9 mouse cellular contexts compared by ENCODE assay signal in genomic region chrX:20571024-20571423, GRCm38 (mm10). TPM values are rescaled to one million over a fixed set of nuclear protein-coding genes. Genes with fewer than 3 reads are reported as not detected.
A peak's percentile ranks its signal among the peaks of the same experiment; 100 is the strongest.
DNase-seq lines count a peak whose midpoint lies in the region; ATAC-seq lines count a peak whose summit lies in the region.
"Had no signal": no experiment of that assay in that cellular context is flagged by ENCODE, and none has a peak within 500 bp of the region (broad histone marks: within the 10 kb centered on the region; RNA-seq: fewer than 3 reads in every experiment).

No protein-coding gene starts in this region.

- no peak overlapping the region for H3K4me3 ChIP-seq in heart, embryonic 10.5 days
- no peak overlapping the region for H3K4me3 ChIP-seq in liver, embryonic 12.5 days

- WGBS in heart, embryonic 10.5 days, result 37% methylated on average over 2 of the region's 2 CpGs
- WGBS in liver, embryonic 12.5 days (ENCODE audit: insufficient replicate concordance), result 21% methylated on average over 2 of the region's 2 CpGs

- no peaks in the 10 kb centered on the region for H3K36me3 ChIP-seq in heart, embryonic 10.5 days
- no peaks in the 10 kb centered on the region for H3K36me3 ChIP-seq in liver, embryonic 12.5 days

- DNase-seq in 3T3-L1 (ENCODE audit: low read depth, low spot score), result peak; percentile 29
- peak; percentile 8 for DNase-seq in ZHBTc4 (ENCODE audit: low read depth, low spot score)
- peak; percentile 87 for DNase-seq in heart, embryonic 10.5 days (ENCODE audit: low spot score)
- DNase-seq in cerebellum, postnatal 25 days, result no peak
- no peak for DNase-seq in urinary bladder, postnatal 10 days (ENCODE audit: low spot score)
- DNase-seq in layer of hippocampus, adult 11-12 months (ENCODE audit: low spot score), result no peak
- no peak for DNase-seq in natural killer cell, adult 2 months (ENCODE audit: low spot score in 2 of 2)

- no peak overlapping the region for H3K9ac ChIP-seq in liver, embryonic 12.5 days

- peak overlapping the region; percentile 70; the same call in 1 of the 2 replicates for H3K27ac ChIP-seq in heart, embryonic 10.5 days
- H3K27ac ChIP-seq in liver, embryonic 12.5 days, result peak overlapping the region; percentile 51; the same call in 1 of the 2 replicates

- ATAC-seq in liver, embryonic 12.5 days, result peak; percentile 87

- peak overlapping the region; percentile 30; the same call in 1 of the 2 replicates for H3K4me2 ChIP-seq in liver, embryonic 12.5 days

- no peaks in the 10 kb centered on the region for H3K9me3 ChIP-seq in heart, embryonic 10.5 days
- no peaks in the 10 kb centered on the region for H3K9me3 ChIP-seq in liver, embryonic 12.5 days (replicated peaks)

- H3K27me3 ChIP-seq in heart, embryonic 10.5 days (ENCODE audit: insufficient read depth, poor library complexity, severe bottlenecking), result no peaks in the 10 kb centered on the region
- no peaks in the 10 kb centered on the region for H3K27me3 ChIP-seq in liver, embryonic 12.5 days (replicated peaks)

- peaks cover 12% of the 10 kb centered on the region for H3K4me1 ChIP-seq in heart, embryonic 10.5 days
- H3K4me1 ChIP-seq in liver, embryonic 12.5 days, result peaks cover 30% of the 10 kb centered on the region

RNA-seq across cellular contexts. Expression of gene Rgn, which starts 21.4 kb away (rescaled TPM):
- polyA plus RNA-seq in heart, embryonic 10.5 days (2016; fragmentation: Nextera tagmentation; extraction: Ambion mirVana), result 0.78 and 2.6 TPM in 2 replicates
- 55.2 and 55.4 TPM in 2 replicates for polyA plus RNA-seq in liver, embryonic 12.5 days (2016; fragmentation: Nextera tagmentation; extraction: Ambion mirVana)
- polyA plus RNA-seq: neural tube, embryonic 11.5 days had no signal

RNA-seq across cellular contexts. Expression of gene Rbm10, which starts 46.3 kb away (rescaled TPM):
- 57.6 and 68.5 TPM in 2 replicates for polyA plus RNA-seq in heart, embryonic 10.5 days (2016; fragmentation: Nextera tagmentation; extraction: Ambion mirVana)
- 47.5 and 49.6 TPM in 2 replicates for polyA plus RNA-seq in liver, embryonic 12.5 days (2016; fragmentation: Nextera tagmentation; extraction: Ambion mirVana)

RNA-seq across cellular contexts. Expression of gene Ndufb11, which starts 46.4 kb away (rescaled TPM):
- 238 and 280 TPM in 2 replicates for polyA plus RNA-seq in heart, embryonic 10.5 days (2016; fragmentation: Nextera tagmentation; extraction: Ambion mirVana)
- polyA plus RNA-seq in liver, embryonic 12.5 days (2016; fragmentation: Nextera tagmentation; extraction: Ambion mirVana), result 167 and 174 TPM in 2 replicates

Comparison
In these comparisons a context has a peak if more than half of its experiments do, and no peak if none do; other contexts are left out.
1. DNase-seq: peak in 3T3-L1 (single experiment), ZHBTc4 (single experiment) and heart, embryonic 10.5 days (single experiment); none in cerebellum, postnatal 25 days (0 of 2), urinary bladder, postnatal 10 days (single experiment), layer of hippocampus, adult 11-12 months (single experiment) and natural killer cell, adult 2 months (0 of 2).
2. RNA of gene Rgn, which starts 21.4 kb away (polyA plus RNA-seq): 55.2 to 55.4 TPM in liver, embryonic 12.5 days; 0.78 to 2.6 TPM in heart, embryonic 10.5 days; every median in the first group is over 10 times any median in the second.